21 mouse cellular contexts compared by ENCODE assay signal in the genomic region with DNA sequence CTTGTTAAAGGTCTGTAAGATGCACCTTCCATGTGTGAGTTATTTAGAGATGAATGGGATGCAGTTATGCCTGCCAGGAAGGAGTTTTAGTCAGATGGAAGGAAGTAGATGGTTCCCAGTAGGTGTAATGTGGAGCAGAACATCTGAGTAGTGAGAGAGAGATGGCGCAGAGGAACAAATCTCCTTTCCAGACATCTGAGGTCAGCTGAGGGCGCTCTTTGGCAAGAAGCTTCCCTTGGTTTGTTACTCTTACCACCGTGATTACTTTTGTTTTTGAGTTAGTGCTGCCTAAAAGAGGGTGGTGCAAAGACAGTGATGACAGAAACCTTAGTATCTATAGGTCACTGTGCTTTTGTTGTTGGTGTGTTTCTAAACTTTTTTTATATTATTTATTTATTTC.
"Had no signal": no experiment of that assay in that cellular context is flagged by ENCODE, and none has a peak within 500 bp of the region (broad histone marks: within the 10 kb centered on the region; RNA-seq: fewer than 3 reads in every experiment).

No protein-coding gene starts in this region.

- DNase-seq: kidney, postnatal 36 days; layer of hippocampus, postnatal 36 days; left cerebral cortex, postnatal 4 days; lung, adult 2 months; lung, postnatal 14 days; lung, postnatal 4 days; retina, postnatal 1 day; right cerebral cortex, postnatal 25 days; spleen, adult 18-20 months; thymus, postnatal 25 days had no signal

- H3K4me3 ChIP-seq: left cerebral cortex, adult 2 months; limb, embryonic 12.5 days; limb, embryonic 15.5 days; liver, embryonic 15.5 days; midbrain, embryonic 12.5 days; myocyte; neural tube, embryonic 13.5 days; stomach, embryonic 15.5 days had no signal

- H3K27me3 ChIP-seq: limb, embryonic 12.5 days; limb, embryonic 15.5 days; liver, embryonic 15.5 days; midbrain, embryonic 12.5 days; neural tube, embryonic 13.5 days; stomach, embryonic 15.5 days had no signal

- H3K4me2 ChIP-seq: limb, embryonic 12.5 days; limb, embryonic 15.5 days; liver, embryonic 11.5 days; liver, embryonic 15.5 days; midbrain, embryonic 12.5 days; neural tube, embryonic 13.5 days; stomach, embryonic 15.5 days had no signal

- ATAC-seq: midbrain, embryonic 16.5 days had no signal

- H3K4me1 ChIP-seq: limb, embryonic 12.5 days; stomach, embryonic 15.5 days had no signal

- H3K27ac ChIP-seq: kidney, postnatal 0 days; left cerebral cortex, adult 2 months; limb, embryonic 12.5 days; limb, embryonic 15.5 days; liver, embryonic 15.5 days; midbrain, embryonic 12.5 days; neural tube, embryonic 13.5 days; stomach, embryonic 15.5 days had no signal

- H3K9ac ChIP-seq: limb, embryonic 12.5 days; limb, embryonic 15.5 days; liver, embryonic 15.5 days; midbrain, embryonic 12.5 days; neural tube, embryonic 13.5 days; stomach, embryonic 15.5 days had no signal

- H3K9me3 ChIP-seq: limb, embryonic 12.5 days; limb, embryonic 15.5 days; liver, embryonic 15.5 days; midbrain, embryonic 12.5 days; neural tube, embryonic 13.5 days; stomach, embryonic 15.5 days had no signal
